Mouse (Mus musculus): Measurements from ENCODE around the gene Rhobtb1. TPM values are rescaled to one million over a fixed set of nuclear protein-coding genes. Genes with fewer than 3 reads are reported as not detected.

The Rhobtb1 gene
- polyA plus RNA-seq, 1 experiment from 2014 or later = 29.4 TPM

DNA sequence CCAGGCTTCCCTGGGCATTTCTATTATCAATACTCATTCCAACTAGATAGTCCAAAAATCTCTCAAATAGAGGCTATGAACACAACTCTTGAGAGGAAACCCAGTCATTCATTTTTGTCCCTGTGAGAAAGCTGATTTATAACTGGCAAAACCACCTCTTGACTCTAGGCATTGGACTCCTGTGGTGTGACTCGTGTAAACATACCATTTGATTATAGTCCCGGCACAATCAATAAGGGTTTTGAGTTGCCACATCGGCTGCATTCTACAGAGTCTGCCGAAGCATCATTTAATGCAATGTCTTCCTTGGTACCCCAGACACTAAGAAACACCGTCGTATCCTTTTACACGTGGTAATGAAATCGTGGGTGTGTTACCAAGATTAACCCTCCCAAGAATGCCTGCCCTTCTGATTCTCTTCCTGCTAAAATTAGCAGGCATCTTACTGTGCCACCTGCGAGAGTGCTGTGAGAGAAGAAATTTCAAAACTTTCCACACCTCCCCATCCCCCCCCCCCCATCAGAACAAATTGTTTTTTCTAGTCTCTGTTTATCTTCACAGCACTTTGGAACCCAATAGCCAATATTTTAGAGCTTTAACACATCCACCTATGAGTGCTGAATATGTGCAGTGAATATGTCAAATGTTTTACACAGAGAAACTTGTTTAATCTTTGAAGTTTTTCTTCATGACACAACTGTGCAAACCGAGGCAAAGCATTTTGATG, 39.4 kb downstream of the Rhobtb1 start:
- H3K9me3 ChIP-seq (replicated peaks; ENCODE audit: control insufficient read depth, low read length) = no peaks in the 10 kb centered on the region
- 59% methylated on average over 10 of the region's 10 CpGs for whole genome bisulfite sequencing
- no peak for ATAC-seq (replicated peaks; ENCODE audit: extremely low read depth, insufficient read depth, low FRiP score)
- no peak overlapping the region for H3K27ac ChIP-seq (ENCODE audit: low read length)
- no peak overlapping the region for H3K4me3 ChIP-seq (ENCODE audit: low read length)
- H3K36me3 ChIP-seq (ENCODE audit: control insufficient read depth, insufficient read depth) = no peaks in the 10 kb centered on the region
- H3K27me3 ChIP-seq (ENCODE audit: control insufficient read depth, insufficient read depth, low read length) = no peaks in the 10 kb centered on the region
- peaks cover 6% of the 10 kb centered on the region; the same call in 1 of the 2 replicates for H3K4me1 ChIP-seq (ENCODE audit: control insufficient read depth, insufficient read depth, low read length)
- H3K4me2 ChIP-seq (ENCODE audit: low read depth, low read length) = no peak overlapping the region
- H3K9ac ChIP-seq (ENCODE audit: low read length) = no peak overlapping the region

DNA sequence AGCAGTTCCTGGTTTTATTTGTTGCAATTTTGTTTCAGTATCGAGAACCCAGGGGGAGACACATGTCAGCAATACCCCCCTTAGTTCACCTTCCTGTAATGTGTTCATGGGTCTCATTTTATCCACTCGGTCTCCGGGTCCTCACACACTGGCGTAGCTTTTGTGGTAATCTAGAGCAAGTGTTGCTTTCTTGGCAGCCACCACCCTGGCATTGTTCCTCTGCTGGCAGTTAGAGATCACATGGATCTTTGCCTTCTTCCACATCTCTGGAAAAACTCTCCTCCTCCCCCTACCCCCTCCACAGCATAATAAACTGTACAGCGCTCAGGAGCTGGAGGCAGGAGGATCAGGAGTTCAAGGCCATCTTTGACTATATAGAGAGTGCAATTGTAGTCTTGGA, 41.0 kb downstream of the Rhobtb1 start:
- H3K27me3 ChIP-seq (ENCODE audit: control insufficient read depth, insufficient read depth, low read length) = no peaks in the 10 kb centered on the region
- peaks cover 4% of the 10 kb centered on the region; the same call in 1 of the 2 replicates for H3K4me1 ChIP-seq (ENCODE audit: control insufficient read depth, insufficient read depth, low read length)
- H3K9me3 ChIP-seq (replicated peaks; ENCODE audit: control insufficient read depth, low read length) = no peaks in the 10 kb centered on the region
- no peak for ATAC-seq (replicated peaks; ENCODE audit: extremely low read depth, insufficient read depth, low FRiP score)
- no peak overlapping the region for H3K4me3 ChIP-seq (ENCODE audit: low read length)
- H3K9ac ChIP-seq (ENCODE audit: low read length) = no peak overlapping the region
- H3K27ac ChIP-seq (ENCODE audit: low read length) = no peak overlapping the region
- H3K36me3 ChIP-seq (ENCODE audit: control insufficient read depth, insufficient read depth) = no peaks in the 10 kb centered on the region
- H3K4me2 ChIP-seq (ENCODE audit: low read depth, low read length) = no peak overlapping the region
- 74% methylated on average over 5 of the region's 5 CpGs for WGBS

DNA sequence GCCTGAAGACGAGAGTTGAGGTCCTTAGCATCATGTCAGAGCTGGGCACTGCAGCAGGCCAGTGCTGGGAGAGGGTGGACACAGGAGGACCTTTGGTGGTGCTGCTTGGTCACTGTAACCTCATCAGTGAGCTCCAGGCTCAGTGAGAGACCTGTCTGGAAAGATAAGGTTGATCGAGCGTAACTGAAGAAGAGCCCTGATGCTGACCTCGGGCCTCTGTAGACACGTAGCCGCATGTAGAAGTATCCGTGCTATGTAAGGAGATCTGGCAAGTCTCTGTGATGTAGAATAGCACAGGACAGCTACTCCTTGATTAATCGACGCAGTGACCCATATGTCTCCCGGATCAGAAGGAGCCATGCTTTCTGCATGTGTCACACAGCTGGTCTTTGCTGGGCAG, 42.5 kb downstream of the Rhobtb1 start:
- 81% methylated on average over 10 of the region's 10 CpGs for WGBS

DNA sequence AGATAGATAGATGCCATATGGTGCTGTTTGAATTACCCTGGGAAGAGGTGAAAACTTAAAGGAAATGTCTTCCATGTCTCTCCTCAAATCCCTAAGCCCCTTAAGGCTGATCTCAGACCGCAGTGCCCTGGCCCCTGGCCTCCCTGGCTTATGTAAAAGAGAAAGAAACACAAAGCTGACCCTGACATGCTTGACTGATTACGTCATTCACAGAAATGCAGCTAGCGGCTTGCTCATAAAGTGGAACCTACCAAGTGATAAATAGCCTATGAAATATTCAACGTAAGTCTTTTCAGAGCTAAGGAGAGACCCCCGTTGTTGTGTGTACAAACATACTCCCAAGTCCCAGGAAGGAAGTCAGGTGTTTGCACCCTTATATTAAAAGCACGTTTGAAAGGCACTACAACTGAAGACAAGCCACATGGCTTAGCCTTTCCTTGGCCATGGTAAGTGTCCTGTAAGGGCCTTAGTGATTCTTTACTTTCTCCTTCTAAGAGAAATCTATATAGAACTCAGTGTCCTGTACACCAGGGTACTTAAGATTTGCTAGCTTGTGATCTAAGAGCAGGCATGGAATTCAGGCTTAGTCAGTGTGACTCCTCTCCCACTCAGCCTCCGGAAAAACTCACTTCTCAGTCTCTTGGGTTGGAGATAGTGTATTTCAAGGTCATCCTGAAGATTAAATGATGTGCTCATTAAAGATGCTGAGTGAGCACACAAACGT, 53.6 kb downstream of the Rhobtb1 start:
- Histone ChIP-seq H3K4me3 (ENCODE audit: low read length) (no peak overlapping the region), H3K36me3 (ENCODE audit: control insufficient read depth, insufficient read depth) (no peaks in the 10 kb centered on the region), H3K4me1 (ENCODE audit: control insufficient read depth, insufficient read depth, low read length) (peaks cover 7% of the 10 kb centered on the region), H3K4me2 (ENCODE audit: low read depth, low read length) (peak overlapping the region; percentile 21; the same call in 1 of the 2 replicates), H3K27me3 (ENCODE audit: control insufficient read depth, insufficient read depth, low read length) (no peaks in the 10 kb centered on the region), H3K27ac (ENCODE audit: low read length) (no peak overlapping the region; the same call in 1 of the 2 replicates), H3K9ac (ENCODE audit: low read length) (no peak overlapping the region), H3K9me3 (replicated peaks; ENCODE audit: control insufficient read depth, low read length) (no peaks in the 10 kb centered on the region)
- 20% methylated on average over 8 of the region's 8 CpGs for WGBS
- ATAC-seq (replicated peaks; ENCODE audit: extremely low read depth, insufficient read depth, low FRiP score) = peak; percentile 65

More for the DNA sequence above, 42.5 kb downstream of the Rhobtb1 start:
- H3K4me2 ChIP-seq (ENCODE audit: low read depth, low read length) = no peak overlapping the region
- peaks cover 4% of the 10 kb centered on the region; the same call in 1 of the 2 replicates for H3K4me1 ChIP-seq (ENCODE audit: control insufficient read depth, insufficient read depth, low read length)
- H3K9me3 ChIP-seq (replicated peaks; ENCODE audit: control insufficient read depth, low read length) = no peaks in the 10 kb centered on the region
- no peak for ATAC-seq (replicated peaks; ENCODE audit: extremely low read depth, insufficient read depth, low FRiP score)
- H3K36me3 ChIP-seq (ENCODE audit: control insufficient read depth, insufficient read depth) = no peaks in the 10 kb centered on the region
- H3K4me3 ChIP-seq (ENCODE audit: low read length) = no peak overlapping the region
- no peak overlapping the region for H3K9ac ChIP-seq (ENCODE audit: low read length)
- no peak overlapping the region for H3K27ac ChIP-seq (ENCODE audit: low read length)
- H3K27me3 ChIP-seq (ENCODE audit: control insufficient read depth, insufficient read depth, low read length) = no peaks in the 10 kb centered on the region

DNA sequence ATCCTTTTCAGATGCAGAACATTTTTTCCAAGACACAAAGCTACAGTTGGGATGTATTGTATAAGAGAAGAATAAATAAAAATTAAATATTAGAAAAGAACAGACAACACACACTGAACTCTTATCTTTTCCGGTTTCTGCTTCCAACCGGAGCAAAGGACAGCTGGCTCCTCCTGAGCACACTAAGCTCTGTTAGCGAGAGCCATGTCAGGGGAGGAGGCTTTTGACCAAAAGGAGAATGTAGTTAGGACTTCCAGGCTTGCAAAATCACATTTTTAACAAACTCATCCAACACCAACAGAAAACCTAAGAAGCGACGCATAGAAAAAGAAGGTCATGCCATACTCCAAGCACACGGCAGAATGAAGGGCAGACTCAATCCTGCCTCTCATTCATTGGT, 54.8 kb downstream of the Rhobtb1 start:
- no peaks in the 10 kb centered on the region for H3K9me3 ChIP-seq (replicated peaks; ENCODE audit: control insufficient read depth, low read length)

DNA sequence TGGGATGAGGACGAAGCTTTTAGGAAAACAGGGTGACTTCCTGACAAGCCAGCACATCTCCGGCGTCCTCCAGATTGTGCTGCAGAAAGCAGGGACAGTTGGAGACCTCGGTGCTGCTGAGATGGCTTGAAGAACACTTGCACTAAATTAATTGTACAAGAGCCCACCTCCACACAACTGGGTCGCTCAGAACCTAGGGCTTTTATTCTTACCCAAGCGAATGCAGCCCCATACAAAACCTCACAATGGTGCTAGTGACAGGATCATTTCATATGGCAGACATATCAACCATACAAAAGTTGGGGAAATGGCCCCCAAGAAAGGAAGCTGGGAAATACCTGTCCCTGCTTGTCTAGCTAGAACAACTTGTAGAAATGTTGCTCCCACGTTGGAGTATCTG, 56.2 kb downstream of the Rhobtb1 start:
- 70% methylated on average over 7 of the region's 7 CpGs for WGBS

More for the DNA sequence above, 54.8 kb downstream of the Rhobtb1 start:
- H3K27ac ChIP-seq (ENCODE audit: low read length) = no peak overlapping the region
- ATAC-seq (replicated peaks; ENCODE audit: extremely low read depth, insufficient read depth, low FRiP score) = no peak
- H3K36me3 ChIP-seq (ENCODE audit: control insufficient read depth, insufficient read depth) = peaks cover 4% of the 10 kb centered on the region
- no peaks in the 10 kb centered on the region for H3K27me3 ChIP-seq (ENCODE audit: control insufficient read depth, insufficient read depth, low read length)
- WGBS = 72% methylated on average over 6 of the region's 6 CpGs
- H3K4me3 ChIP-seq (ENCODE audit: low read length) = no peak overlapping the region
- H3K4me1 ChIP-seq (ENCODE audit: control insufficient read depth, insufficient read depth, low read length) = peaks cover 7% of the 10 kb centered on the region
- no peak overlapping the region for H3K9ac ChIP-seq (ENCODE audit: low read length)
- no peak overlapping the region for H3K4me2 ChIP-seq (ENCODE audit: low read depth, low read length)

DNA sequence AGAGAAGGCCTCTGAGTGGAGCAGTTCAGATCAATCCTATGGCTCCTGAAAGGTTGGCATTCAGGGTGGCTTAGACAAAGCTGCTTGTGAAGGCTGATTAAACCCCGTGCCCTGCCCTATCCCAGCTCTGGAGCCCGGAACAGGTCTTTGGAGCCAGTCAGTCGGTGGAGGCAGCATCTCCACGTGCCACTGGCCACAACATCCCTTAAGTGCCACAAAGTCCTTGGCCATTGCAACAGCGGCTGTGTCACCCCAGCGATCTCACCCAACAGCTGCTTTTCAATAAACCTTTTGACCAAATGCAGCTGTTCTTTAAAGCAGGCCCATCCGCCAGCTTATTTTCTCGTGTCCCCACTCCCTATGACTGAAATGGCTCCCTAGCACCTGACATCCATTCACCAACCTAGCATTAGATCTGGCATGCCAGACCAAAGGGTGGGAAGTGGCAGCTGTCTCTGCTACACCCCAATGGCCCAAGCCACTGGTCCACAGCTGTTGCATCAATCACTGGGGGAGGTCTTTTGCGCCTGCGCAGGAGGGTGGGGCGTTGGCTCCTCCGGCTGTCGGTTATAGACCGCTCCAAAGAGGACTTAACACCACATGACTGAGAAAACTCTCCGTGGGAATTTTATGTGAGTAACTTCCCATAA, 56.9 kb downstream of the Rhobtb1 start:
- peaks cover 4% of the 10 kb centered on the region for H3K36me3 ChIP-seq (ENCODE audit: control insufficient read depth, insufficient read depth)
- H3K4me3 ChIP-seq (ENCODE audit: low read length) = no peak overlapping the region
- no peak for ATAC-seq (replicated peaks; ENCODE audit: extremely low read depth, insufficient read depth, low FRiP score)
- no peak overlapping the region for H3K27ac ChIP-seq (ENCODE audit: low read length)
- H3K4me2 ChIP-seq (ENCODE audit: low read depth, low read length) = no peak overlapping the region
- no peak overlapping the region for H3K9ac ChIP-seq (ENCODE audit: low read length)
- H3K27me3 ChIP-seq (ENCODE audit: control insufficient read depth, insufficient read depth, low read length) = no peaks in the 10 kb centered on the region
- 85% methylated on average over 15 of the region's 15 CpGs for WGBS
- H3K9me3 ChIP-seq (replicated peaks; ENCODE audit: control insufficient read depth, low read length) = no peaks in the 10 kb centered on the region
- peaks cover 14% of the 10 kb centered on the region for H3K4me1 ChIP-seq (ENCODE audit: control insufficient read depth, insufficient read depth, low read length)

More for the DNA sequence above, 56.2 kb downstream of the Rhobtb1 start:
- Histone ChIP-seq H3K9ac (ENCODE audit: low read length) (no peak overlapping the region), H3K9me3 (replicated peaks; ENCODE audit: control insufficient read depth, low read length) (no peaks in the 10 kb centered on the region), H3K27ac (ENCODE audit: low read length) (no peak overlapping the region), H3K4me2 (ENCODE audit: low read depth, low read length) (no peak overlapping the region), H3K4me1 (ENCODE audit: control insufficient read depth, insufficient read depth, low read length) (peaks cover 14% of the 10 kb centered on the region), H3K36me3 (ENCODE audit: control insufficient read depth, insufficient read depth) (peaks cover 4% of the 10 kb centered on the region), H3K4me3 (ENCODE audit: low read length) (no peak overlapping the region), H3K27me3 (ENCODE audit: control insufficient read depth, insufficient read depth, low read length) (no peaks in the 10 kb centered on the region)
- ATAC-seq (replicated peaks; ENCODE audit: extremely low read depth, insufficient read depth, low FRiP score) = no peak

DNA sequence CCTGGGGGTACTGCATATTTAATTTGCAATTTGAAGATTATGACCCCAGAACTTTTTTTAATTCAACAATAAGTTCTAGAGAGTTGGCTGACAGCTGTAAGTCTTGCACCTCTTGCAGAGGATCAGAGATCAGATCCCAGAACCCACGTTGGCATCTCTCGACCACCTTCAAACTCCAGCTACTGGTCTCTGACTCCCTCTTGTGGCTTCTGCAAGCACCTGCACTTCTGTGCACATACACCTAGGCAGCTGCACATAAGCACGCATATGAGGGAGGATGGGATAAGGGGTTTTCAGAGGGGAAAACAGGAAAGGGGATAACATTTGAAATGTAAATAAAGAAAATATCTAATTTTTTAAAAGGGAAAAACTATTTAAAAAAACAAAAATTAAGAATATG, 57.5 kb downstream of the Rhobtb1 start:
- no peaks in the 10 kb centered on the region for H3K9me3 ChIP-seq (replicated peaks; ENCODE audit: control insufficient read depth, low read length)
- no peak overlapping the region for H3K9ac ChIP-seq (ENCODE audit: low read length)
- no peak overlapping the region for H3K27ac ChIP-seq (ENCODE audit: low read length)
- WGBS = 93% methylated on average over 3 of the region's 3 CpGs
- H3K4me1 ChIP-seq (ENCODE audit: control insufficient read depth, insufficient read depth, low read length) = peaks cover 14% of the 10 kb centered on the region
- no peak overlapping the region for H3K4me2 ChIP-seq (ENCODE audit: low read depth, low read length)
- no peak overlapping the region for H3K4me3 ChIP-seq (ENCODE audit: low read length)
- ATAC-seq (replicated peaks; ENCODE audit: extremely low read depth, insufficient read depth, low FRiP score) = no peak
- no peaks in the 10 kb centered on the region for H3K27me3 ChIP-seq (ENCODE audit: control insufficient read depth, insufficient read depth, low read length)
- peaks cover 4% of the 10 kb centered on the region for H3K36me3 ChIP-seq (ENCODE audit: control insufficient read depth, insufficient read depth)

DNA sequence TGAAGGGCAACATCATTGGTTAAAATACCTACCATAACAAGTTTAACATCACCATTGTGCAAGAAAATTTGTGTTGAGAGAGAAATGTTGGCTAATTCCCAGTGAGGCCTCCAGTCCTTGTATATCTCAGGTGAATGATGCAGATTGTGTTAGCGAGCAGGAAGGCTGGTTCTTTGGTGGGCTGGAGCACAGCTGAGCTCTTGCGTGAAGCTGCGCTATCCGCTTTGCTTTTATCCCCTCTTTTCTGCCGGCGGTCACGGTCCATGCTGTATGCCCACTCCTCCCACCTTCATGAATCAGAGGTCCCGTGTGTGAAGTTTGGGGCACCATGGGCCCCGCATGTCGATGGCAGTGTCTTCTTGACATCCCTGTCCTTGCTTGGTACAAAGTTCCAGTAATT, 58.8 kb downstream of the Rhobtb1 start:
- Histone ChIP-seq H3K4me2 (ENCODE audit: low read depth, low read length) (no peak overlapping the region), H3K4me3 (ENCODE audit: low read length) (no peak overlapping the region), H3K27me3 (ENCODE audit: control insufficient read depth, insufficient read depth, low read length) (no peaks in the 10 kb centered on the region), H3K27ac (ENCODE audit: low read length) (no peak overlapping the region), H3K36me3 (ENCODE audit: control insufficient read depth, insufficient read depth) (peaks cover 4% of the 10 kb centered on the region), H3K4me1 (ENCODE audit: control insufficient read depth, insufficient read depth, low read length) (peaks cover 18% of the 10 kb centered on the region), H3K9me3 (replicated peaks; ENCODE audit: control insufficient read depth, low read length) (no peaks in the 10 kb centered on the region), H3K9ac (ENCODE audit: low read length) (no peak overlapping the region)
- 95% methylated on average over 10 of the region's 10 CpGs for WGBS
- no peak for ATAC-seq (replicated peaks; ENCODE audit: extremely low read depth, insufficient read depth, low FRiP score)
